Mouse (Mus musculus): ENCODE results near the gene Nfia.

GRCm38 (mm10) chr4:97805255-97805654 is 32.7 kb downstream of the Nfia start:
- TF ChIP-seq CTCF (conservative IDR thresholded peaks at IDR 0.05; ENCODE audit: low read length), result no peak
- no peak for TF ChIP-seq POU5F1 (IDR thresholded peaks at IDR 0.05; ENCODE audit: borderline replicate concordance, low read length)
